Mouse (Mus musculus): ENCODE measurements around the gene Gm11077. TPM values are rescaled to one million over a fixed set of nuclear protein-coding genes. Genes with fewer than 3 reads are reported as not detected.

Gene Gm11077
- polyA plus RNA-seq (2016; fragmentation: Nextera tagmentation; extraction: Ambion mirVana), result not detected in 2 replicates

DNA sequence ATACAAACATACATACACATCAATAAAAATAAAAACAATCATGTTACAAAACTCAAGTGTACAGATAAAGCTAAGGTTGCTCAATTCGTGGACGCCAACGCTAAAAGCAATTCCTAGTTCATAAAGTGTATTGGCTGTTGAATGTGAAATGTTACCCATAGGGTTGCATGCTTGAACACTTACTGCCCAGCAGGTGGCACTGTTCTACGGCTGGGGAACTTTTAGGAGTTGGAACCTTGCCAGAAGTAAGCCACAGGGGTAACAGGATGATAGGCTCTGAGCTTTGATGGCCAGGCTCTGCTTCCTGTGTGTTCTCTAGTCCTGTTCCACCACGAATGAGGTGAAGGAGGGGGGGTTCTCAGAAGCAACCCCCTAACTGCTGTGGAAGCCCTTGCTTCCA lies at the start of gene Gm11077:
TSS of gene Gm11077 (plus strand) at position 13 of the 400 bp plus-strand sequence.
- Histone ChIP-seq H3K4me3 (no peak within 1 kb of the TSS), H3K4me1 (peaks cover 15% of the 10 kb centered on the region), H3K36me3 (no peaks in the 10 kb centered on the region), H3K9me3 (replicated peaks) (0 out of 2 replicates have a peak, but pooled peaks cover 5% of the 10 kb centered on the region), H3K27me3 (ENCODE audit: low read depth, poor library complexity, severe bottlenecking) (peaks cover 2% of the 10 kb centered on the region; the same call in 1 of the 2 replicates), H3K27ac (replicated peaks) (no peak within 1 kb of the TSS)
- no peak for DNase-seq (ENCODE audit: low spot score)
- WGBS, result 93% methylated on average over 5 of the region's 5 CpGs

DNA sequence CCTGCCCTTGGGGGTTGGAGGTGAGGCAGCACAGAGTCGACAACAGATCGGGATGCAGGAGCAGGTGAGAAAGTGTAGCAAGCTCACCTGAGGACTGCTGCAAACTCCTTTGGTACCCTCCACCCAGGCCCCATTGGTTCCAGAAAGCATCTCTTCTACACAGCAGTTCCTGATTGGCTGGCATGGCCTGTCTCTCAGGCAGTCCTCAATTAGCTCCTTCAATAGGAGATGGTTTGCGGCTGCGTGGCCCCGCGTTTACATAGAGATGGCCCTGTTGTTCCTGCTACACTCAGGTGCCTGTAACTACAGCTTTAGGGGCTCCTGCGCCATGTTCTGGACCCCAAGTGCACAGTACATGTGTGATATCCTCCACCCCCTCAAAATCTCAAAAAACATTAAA lies 48.4 kb upstream of the Gm11077 start:
- H3K4me3 ChIP-seq, result no peak overlapping the region
- H3K36me3 ChIP-seq, result no peaks in the 10 kb centered on the region
- 55% methylated on average over 7 of the region's 7 CpGs for WGBS
- peaks cover 40% of the 10 kb centered on the region for H3K4me1 ChIP-seq
- H3K27me3 ChIP-seq (ENCODE audit: low read depth, poor library complexity, severe bottlenecking), result peaks cover 16% of the 10 kb centered on the region; the same call in 1 of the 2 replicates
- no peak for DNase-seq (ENCODE audit: low spot score)
- no peak overlapping the region for H3K27ac ChIP-seq (replicated peaks)
- H3K9me3 ChIP-seq (replicated peaks), result no peaks in the 10 kb centered on the region

DNA sequence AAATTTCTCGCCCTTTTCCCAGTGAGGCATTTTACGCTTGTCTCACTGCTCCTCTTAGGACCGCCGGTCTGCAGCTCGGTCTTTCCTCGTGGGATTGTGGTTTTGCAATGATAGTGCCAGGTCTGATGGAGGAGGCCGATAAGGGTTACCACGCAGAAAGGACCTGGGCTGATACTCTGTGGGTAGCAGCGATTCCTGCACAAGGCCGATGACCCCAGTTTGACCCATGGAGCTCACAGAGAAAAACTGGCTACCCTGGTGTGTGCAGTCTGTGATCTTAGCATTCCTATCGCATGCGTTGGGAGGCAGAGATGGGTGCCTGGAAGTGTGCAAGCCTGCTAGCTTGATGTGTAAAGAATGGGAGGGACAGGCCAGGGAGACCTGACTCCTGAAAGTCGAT lies 46.3 kb upstream of the Gm11077 start:
- H3K27ac ChIP-seq (replicated peaks), result no peak overlapping the region
- H3K36me3 ChIP-seq, result no peaks in the 10 kb centered on the region
- H3K9me3 ChIP-seq (replicated peaks), result no peaks in the 10 kb centered on the region
- H3K27me3 ChIP-seq (ENCODE audit: low read depth, poor library complexity, severe bottlenecking), result peaks cover 16% of the 10 kb centered on the region; the same call in 1 of the 2 replicates
- no peak overlapping the region for H3K4me3 ChIP-seq
- H3K4me1 ChIP-seq, result peaks cover 26% of the 10 kb centered on the region
- WGBS, result 56% methylated on average over 13 of the region's 13 CpGs
- DNase-seq (ENCODE audit: low spot score), result no peak

- no peaks in the 10 kb centered on the region for H3K9me3 ChIP-seq (replicated peaks)
- DNase-seq (ENCODE audit: low spot score), result no peak
- WGBS, result 89% methylated on average over 11 of the region's 11 CpGs
These were observed 44.7 kb upstream of the Gm11077 start for GRCm38 (mm10) chr6:140684403-140684802.

DNA sequence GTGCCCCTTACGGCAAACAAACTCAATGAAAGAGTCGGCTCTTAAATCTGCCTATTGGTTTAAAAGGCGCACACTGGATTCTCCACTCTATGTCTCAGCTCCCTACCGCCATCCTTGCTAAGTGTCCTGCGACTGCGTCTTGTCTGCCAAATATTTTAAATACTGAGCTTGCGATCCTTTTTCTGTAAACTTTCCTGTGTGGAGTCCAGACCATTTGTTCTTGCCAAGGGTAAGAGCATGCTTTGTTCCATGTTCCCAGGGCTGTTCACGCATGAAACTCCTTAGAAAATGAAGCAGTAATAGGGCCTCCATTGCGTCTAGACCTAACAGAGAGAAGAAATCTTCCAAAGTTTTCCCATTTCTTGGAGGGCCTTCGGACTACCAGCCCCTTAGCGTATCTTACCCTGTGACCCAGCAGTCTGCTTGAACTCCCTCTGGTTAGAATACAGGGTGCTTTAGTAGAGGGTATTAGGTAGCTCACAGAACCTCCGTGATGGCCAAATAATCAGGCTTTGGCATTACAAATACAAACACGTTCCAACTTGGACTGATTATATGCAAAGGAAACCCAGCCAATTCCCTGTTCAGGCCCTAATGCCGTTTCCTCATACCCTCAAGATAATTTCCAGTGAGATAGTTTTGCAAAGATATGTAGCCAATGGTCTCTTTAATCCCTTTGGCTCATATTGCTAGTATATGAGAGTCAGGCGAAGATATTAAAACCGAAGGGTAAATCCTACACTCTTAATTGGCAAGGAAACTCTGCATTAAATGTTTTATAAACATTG lies 39.3 kb upstream of the Gm11077 start:
- 90% methylated on average over 16 of the region's 16 CpGs for WGBS
- DNase-seq (ENCODE audit: low spot score), result no peak
- no peak overlapping the region for H3K27ac ChIP-seq (replicated peaks)
- H3K27me3 ChIP-seq (ENCODE audit: low read depth, poor library complexity, severe bottlenecking), result no peaks in the 10 kb centered on the region
- H3K4me3 ChIP-seq, result no peak overlapping the region
- H3K4me1 ChIP-seq, result peaks cover 5% of the 10 kb centered on the region; the same call in 1 of the 2 replicates
- no peaks in the 10 kb centered on the region for H3K9me3 ChIP-seq (replicated peaks)
- H3K36me3 ChIP-seq, result no peaks in the 10 kb centered on the region

More at GRCm38 (mm10) chr6:140684403-140684802, 44.7 kb upstream of the Gm11077 start:
- H3K4me1 ChIP-seq, result peaks cover 11% of the 10 kb centered on the region
- no peaks in the 10 kb centered on the region for H3K36me3 ChIP-seq
- no peak overlapping the region for H3K27ac ChIP-seq (replicated peaks)
- H3K27me3 ChIP-seq (ENCODE audit: low read depth, poor library complexity, severe bottlenecking), result peaks cover 11% of the 10 kb centered on the region; the same call in 1 of the 2 replicates
- no peak overlapping the region for H3K4me3 ChIP-seq

DNA sequence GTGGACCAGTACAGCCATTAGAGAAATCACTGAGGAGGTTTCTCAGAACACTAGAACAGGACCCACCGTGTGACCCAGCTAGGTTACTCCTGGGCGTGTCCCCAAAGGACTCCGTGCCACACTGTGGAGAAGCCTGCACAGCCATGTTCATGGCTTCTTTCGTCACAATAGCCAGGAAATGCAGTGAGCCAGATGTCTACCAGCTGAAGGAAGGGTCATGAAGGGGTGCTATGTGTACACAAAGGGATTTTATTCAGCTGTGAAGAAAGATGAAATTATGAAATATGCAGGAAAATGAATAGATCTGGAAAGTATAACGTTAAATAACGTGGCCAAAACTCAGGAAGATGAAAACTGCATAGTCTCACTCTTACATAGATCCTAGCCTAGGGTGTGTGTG lies 36.9 kb upstream of the Gm11077 start:
- no peak for DNase-seq (ENCODE audit: low spot score)
- Histone ChIP-seq H3K27ac (replicated peaks) (no peak overlapping the region), H3K36me3 (no peaks in the 10 kb centered on the region), H3K4me1 (peaks cover 5% of the 10 kb centered on the region; the same call in 1 of the 2 replicates), H3K4me3 (no peak overlapping the region), H3K27me3 (ENCODE audit: low read depth, poor library complexity, severe bottlenecking) (no peaks in the 10 kb centered on the region), H3K9me3 (replicated peaks) (no peaks in the 10 kb centered on the region)
- 94% methylated on average over 6 of the region's 6 CpGs for WGBS

- WGBS, result 87% methylated on average over 12 of the region's 12 CpGs
- Histone ChIP-seq H3K9me3 (replicated peaks) (no peaks in the 10 kb centered on the region), H3K4me1 (0 out of 2 replicates have a peak, but pooled peaks cover under 1% of the 10 kb centered on the region), H3K27me3 (ENCODE audit: low read depth, poor library complexity, severe bottlenecking) (no peaks in the 10 kb centered on the region), H3K27ac (replicated peaks) (no peak overlapping the region), H3K36me3 (no peaks in the 10 kb centered on the region), H3K4me3 (no peak overlapping the region)
- no peak for DNase-seq (ENCODE audit: low spot score)
These were observed 32.7 kb upstream of the Gm11077 start for GRCm38 (mm10) chr6:140696192-140696879.

DNA sequence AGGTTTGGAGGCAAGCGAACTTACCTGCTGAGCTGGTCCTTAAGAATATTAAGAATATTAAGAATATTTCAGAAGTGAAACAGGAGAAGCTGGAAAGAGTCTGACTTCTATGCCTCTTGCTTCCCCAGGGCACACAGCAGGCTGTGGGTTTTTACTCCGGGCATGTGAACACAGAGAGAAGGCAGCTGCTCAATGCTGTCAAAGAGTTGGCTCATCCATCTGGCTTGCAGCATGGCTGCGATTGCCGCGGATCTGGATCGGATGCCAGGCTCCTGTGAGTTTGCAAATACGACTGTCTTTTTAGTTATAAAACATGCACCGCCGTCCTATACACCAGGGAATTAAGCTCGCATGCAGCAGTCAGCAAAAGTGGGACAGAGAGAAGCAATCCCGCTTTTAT lies 31.1 kb upstream of the Gm11077 start:
- no peak overlapping the region for H3K27ac ChIP-seq (replicated peaks)
- DNase-seq (ENCODE audit: low spot score), result no peak
- no peaks in the 10 kb centered on the region for H3K36me3 ChIP-seq
- no peak overlapping the region for H3K4me3 ChIP-seq
- H3K4me1 ChIP-seq, result no peaks in the 10 kb centered on the region
- 91% methylated on average over 11 of the region's 11 CpGs for WGBS
- no peaks in the 10 kb centered on the region for H3K9me3 ChIP-seq (replicated peaks)
- H3K27me3 ChIP-seq (ENCODE audit: low read depth, poor library complexity, severe bottlenecking), result no peaks in the 10 kb centered on the region

- H3K9me3 ChIP-seq (replicated peaks), result no peaks in the 10 kb centered on the region
- H3K27me3 ChIP-seq (ENCODE audit: low read depth, poor library complexity, severe bottlenecking), result no peaks in the 10 kb centered on the region
- 97% methylated on average over 1 of the region's 1 CpGs for WGBS
- no peak for DNase-seq (ENCODE audit: low spot score)
- no peak overlapping the region for H3K4me3 ChIP-seq
- no peaks in the 10 kb centered on the region for H3K4me1 ChIP-seq
- no peaks in the 10 kb centered on the region for H3K36me3 ChIP-seq
- H3K27ac ChIP-seq (replicated peaks), result no peak overlapping the region
These were observed 30.5 kb upstream of the Gm11077 start for GRCm38 (mm10) chr6:140698596-140698995.

- no peaks in the 10 kb centered on the region for H3K9me3 ChIP-seq (replicated peaks)
- H3K27ac ChIP-seq (replicated peaks), result no peak overlapping the region
- no peak overlapping the region for H3K4me3 ChIP-seq
- no peaks in the 10 kb centered on the region for H3K36me3 ChIP-seq
- H3K4me1 ChIP-seq, result no peaks in the 10 kb centered on the region
- DNase-seq (ENCODE audit: low spot score), result no peak
- H3K27me3 ChIP-seq (ENCODE audit: low read depth, poor library complexity, severe bottlenecking), result no peaks in the 10 kb centered on the region
- WGBS, result 87% methylated on average over 6 of the region's 6 CpGs
These were observed 27.8 kb upstream of the Gm11077 start for GRCm38 (mm10) chr6:140701259-140701658.

- 84% methylated on average over 10 of the region's 10 CpGs for WGBS
- H3K27ac ChIP-seq (replicated peaks), result no peak overlapping the region
- H3K4me3 ChIP-seq, result no peak overlapping the region
- no peaks in the 10 kb centered on the region for H3K27me3 ChIP-seq (ENCODE audit: low read depth, poor library complexity, severe bottlenecking)
- no peak for DNase-seq (ENCODE audit: low spot score)
- H3K4me1 ChIP-seq, result peaks cover 7% of the 10 kb centered on the region
- no peaks in the 10 kb centered on the region for H3K36me3 ChIP-seq
- H3K9me3 ChIP-seq (replicated peaks), result no peaks in the 10 kb centered on the region
These were observed 24.0 kb upstream of the Gm11077 start for GRCm38 (mm10) chr6:140705132-140705531.

DNA sequence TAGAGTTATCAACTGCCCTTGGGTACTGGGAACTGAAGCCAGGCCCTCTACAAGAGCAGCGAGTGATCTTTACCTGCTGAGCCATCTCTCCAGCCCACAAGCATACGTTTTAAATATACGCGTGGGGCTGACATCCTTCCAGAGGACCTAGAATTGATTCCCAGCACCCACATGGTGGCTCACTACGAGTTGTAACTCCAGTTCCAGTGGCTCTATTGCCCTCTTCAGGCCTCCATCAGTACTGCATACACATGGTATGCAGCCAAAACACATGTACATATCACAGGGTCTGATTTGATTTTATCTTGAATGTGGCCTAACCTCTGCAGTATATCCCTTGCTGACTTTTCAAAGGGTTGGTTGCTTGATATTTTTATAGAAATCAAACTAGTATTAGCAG lies 23.0 kb upstream of the Gm11077 start:
- H3K4me3 ChIP-seq, result no peak overlapping the region
- H3K36me3 ChIP-seq, result no peaks in the 10 kb centered on the region
- DNase-seq (ENCODE audit: low spot score), result no peak
- no peak overlapping the region for H3K27ac ChIP-seq (replicated peaks)
- H3K4me1 ChIP-seq, result peaks cover 7% of the 10 kb centered on the region
- WGBS, result 92% methylated on average over 5 of the region's 5 CpGs
- no peaks in the 10 kb centered on the region for H3K27me3 ChIP-seq (ENCODE audit: low read depth, poor library complexity, severe bottlenecking)
- H3K9me3 ChIP-seq (replicated peaks), result no peaks in the 10 kb centered on the region

GRCm38 (mm10) chr6:140708059-140708458 lies 21.0 kb upstream of the Gm11077 start:
- WGBS, result 88% methylated on average over 10 of the region's 10 CpGs
- no peak for DNase-seq (ENCODE audit: low spot score)
- no peaks in the 10 kb centered on the region for H3K36me3 ChIP-seq
- H3K9me3 ChIP-seq (replicated peaks), result no peaks in the 10 kb centered on the region
- no peaks in the 10 kb centered on the region for H3K27me3 ChIP-seq (ENCODE audit: low read depth, poor library complexity, severe bottlenecking)
- peaks cover 7% of the 10 kb centered on the region for H3K4me1 ChIP-seq
- no peak overlapping the region for H3K27ac ChIP-seq (replicated peaks)
- H3K4me3 ChIP-seq, result no peak overlapping the region

Data from midbrain, embryonic 10.5 days (tissue).